Mouse (Mus musculus) CH12.LX (cell line): ENCODE results near the gene Tmem198b. TPM values are rescaled to one million over a fixed set of nuclear protein-coding genes. Genes with fewer than 3 reads are reported as not detected.

ENCODE experiments used
- DNase-seq: peaks from one replicate; pipeline ENCODE4 v3.0.0-alpha.2; 2013; ENCODE audit errors: extremely low read depth
- H3K27ac ChIP-seq: 2 replicates; pipeline ENCODE4 v1.5.1; 2012; ENCODE audit warnings: low read depth, mild to moderate bottlenecking, control low read depth, moderate library complexity; ENCODE audit not compliant: insufficient read depth
- H3K27me3 ChIP-seq: replicated peaks from 2 replicates; pipeline ENCODE3; 2012; ENCODE audit warnings: inconsistent platforms
- H3K36me3 ChIP-seq, 2 experiments: replicated peaks in 1 of 2; 2 replicates each; pipeline versions ENCODE3 to v1.6.1; 2012; ENCODE audit warnings: inconsistent platforms in 1 of 2, low read length in 1 of 2, mild to moderate bottlenecking in 1 of 2, mixed read lengths in 1 of 2, moderate library complexity in 1 of 2; ENCODE audit not compliant: control insufficient read depth in 1 of 2, insufficient read depth in 1 of 2
- H3K4me1 ChIP-seq, 2 experiments: 2 replicates each; pipeline ENCODE4 v1.6.1; 2012; ENCODE audit warnings: inconsistent platforms in 1 of 2, moderate library complexity in 1 of 2; ENCODE audit not compliant: insufficient read depth in 2 of 2, control insufficient read depth in 1 of 2
- H3K4me2 ChIP-seq: 2 replicates; pipeline ENCODE4 v1.6.1; 2012; ENCODE audit warnings: low read depth, mild to moderate bottlenecking, control low read depth; ENCODE audit not compliant: poor library complexity, insufficient read depth, severe bottlenecking
- H3K4me3 ChIP-seq, 3 experiments: fragments of 150-350 bp in 1 of 3; sonication (generic) in 1 of 3; replicated peaks in 1 of 3; 2 replicates each; pipeline versions ENCODE3 to v1.5.1; 2011 to 2012; ENCODE audit warnings: low read depth in 2 of 3, low read length in 2 of 3, mild to moderate bottlenecking in 2 of 3, moderate library complexity in 2 of 3, control low read depth in 1 of 3, improper control_type of control experiment in 1 of 3, inconsistent platforms in 1 of 3, mixed read lengths in 1 of 3; ENCODE audit not compliant: poor library complexity in 1 of 3
- H3K79me2 ChIP-seq: replicated peaks from 2 replicates; pipeline ENCODE4 v1.6.1; 2012; ENCODE audit warnings: mild to moderate bottlenecking, moderate library complexity; ENCODE audit not compliant: control insufficient read depth, poor library complexity, insufficient read depth, severe bottlenecking; ENCODE audit errors: extremely low read depth
- H3K9ac ChIP-seq: 2 replicates; pipeline ENCODE4 v1.6.1; 2012; ENCODE audit warnings: low read depth, mild to moderate bottlenecking, control low read depth, moderate library complexity; ENCODE audit not compliant: insufficient read depth
- H3K9me3 ChIP-seq: replicated peaks from 2 replicates; pipeline ENCODE3; 2012; ENCODE audit warnings: low read length, inconsistent platforms, mixed read lengths
- BHLHE40 ChIP-seq: IDR thresholded peaks from 2 replicates; pipeline ENCODE4 v1.6.1; 2011; ENCODE audit warnings: mild to moderate bottlenecking, low read depth, low read length, improper control_type of control experiment
- ELF1 ChIP-seq: IDR thresholded peaks from 2 replicates; pipeline ENCODE4 v1.6.1; 2014; ENCODE audit warnings: low read depth, mild to moderate bottlenecking, inconsistent platforms, low read length, improper control_type of control experiment
- EP300 ChIP-seq: IDR thresholded peaks from 2 replicates; pipeline ENCODE4 v1.6.1; 2011; ENCODE audit warnings: low read length, improper control_type of control experiment
- ETS1 ChIP-seq: conservative IDR thresholded peaks from 2 replicates; pipeline ENCODE4 v1.6.1; 2012; ENCODE audit warnings: low read depth, mild to moderate bottlenecking, inconsistent platforms, low read length, improper control_type of control experiment, moderate library complexity
- GABPA ChIP-seq: IDR thresholded peaks from 2 replicates; pipeline ENCODE4 v1.6.1; 2012; ENCODE audit warnings: low read depth, low read length, improper control_type of control experiment, inconsistent platforms; ENCODE audit not compliant: insufficient replicate concordance
- HCFC1 ChIP-seq: IDR thresholded peaks from 2 replicates; pipeline ENCODE4 v1.6.1; 2012; ENCODE audit warnings: low read depth, mild to moderate bottlenecking, inconsistent platforms, low read length, improper control_type of control experiment
- JUN ChIP-seq: IDR thresholded peaks from 2 replicates; pipeline ENCODE4 v1.6.1; 2011; ENCODE audit warnings: low read depth, mild to moderate bottlenecking, low read length, improper control_type of control experiment, moderate library complexity; ENCODE audit not compliant: insufficient read depth
- JUND ChIP-seq: conservative IDR thresholded peaks from 2 replicates; pipeline ENCODE4 v1.6.1; 2011; ENCODE audit warnings: low read depth, low read length, improper control_type of control experiment
- NELFE ChIP-seq: IDR thresholded peaks from 2 replicates; pipeline ENCODE4 v1.6.1; 2011; ENCODE audit warnings: low read depth, low read length, improper control_type of control experiment
- NRF1 ChIP-seq: IDR thresholded peaks from 2 replicates; pipeline ENCODE4 v1.6.1; 2014; ENCODE audit warnings: low read depth, mild to moderate bottlenecking, inconsistent platforms, low read length, improper control_type of control experiment, moderate library complexity
- TBP ChIP-seq: conservative IDR thresholded peaks from 2 replicates; pipeline ENCODE4 v1.6.1; 2011; ENCODE audit warnings: low read depth, low read length, improper control_type of control experiment
- TCF12 ChIP-seq: IDR thresholded peaks from 2 replicates; pipeline ENCODE4 v1.6.1; 2014; ENCODE audit warnings: low read depth, mild to moderate bottlenecking, inconsistent platforms, low read length, improper control_type of control experiment
- USF2 ChIP-seq: conservative IDR thresholded peaks from 2 replicates; pipeline ENCODE4 v1.6.1; 2011; ENCODE audit warnings: low read depth, low read length, improper control_type of control experiment
- ZKSCAN1 ChIP-seq: IDR thresholded peaks from 2 replicates; pipeline ENCODE4 v1.6.1; 2012; ENCODE audit warnings: low read depth, inconsistent platforms, low read length, improper control_type of control experiment, borderline replicate concordance
- ZMIZ1 ChIP-seq: IDR thresholded peaks from 2 replicates; pipeline ENCODE4 v1.6.1; 2012; ENCODE audit warnings: low read depth, mild to moderate bottlenecking, inconsistent platforms, low read length, improper control_type of control experiment
- dilution Hi-C: fragments of 300-500 bp; cut with MboI; formaldehyde crosslinking; loops from 2 replicates; pipeline ENCODE4 v1.14.3; 2020; ENCODE audit warnings: low sequenced_read_pairs; ENCODE audit not compliant: extremely low pct_unique_long_range_greater_than_20kb, extremely low pct_ligation_motif_present
- in situ Hi-C: fragments of 300-500 bp; cut with MboI; formaldehyde crosslinking; loops from 3 replicates; pipeline ENCODE4 v1.14.3; 2019; ENCODE audit warnings: low sequenced_read_pairs, low pct_ligation_motif_present, low pct_unique_long_range_greater_than_20kb, mixed read lengths
- polyA plus RNA-seq: library from polyadenylated mRNA; unstranded; fragments of >175 nt; gene quantifications from 2 replicates; pipeline ENCODE4 v1.2.1, GENCODE M21; 2012; ENCODE audit warnings: low read depth; ENCODE audit not compliant: insufficient read length
- total RNA-seq, 2 experiments: library from RNA; depleted of rRNA; stranded (reverse); fragments of 300-350 nt in 1 of 2; fragments of >200 nt in 1 of 2; gene quantifications; 2 replicates each; pipeline ENCODE4 v1.2.3; 2012 to 2014

Tmem198b gene
- total and polyA plus RNA-seq, 3 experiments: 2.0 to 4.7 (median 2.6) TPM

- TF ChIP-seq ZMIZ1 (peak; percentile 74; the same call in 1 of the 2 replicates), EP300 (no peak), HCFC1 (peak; percentile 81), ELF1 (peak; percentile 94), BHLHE40 (no peak)
Measured at GRCm38 (mm10) chr10:128821358-128822056, 17.3 kb upstream of the Tmem198b start, which contains the start of gene Ormdl2 (continued).

DNA sequence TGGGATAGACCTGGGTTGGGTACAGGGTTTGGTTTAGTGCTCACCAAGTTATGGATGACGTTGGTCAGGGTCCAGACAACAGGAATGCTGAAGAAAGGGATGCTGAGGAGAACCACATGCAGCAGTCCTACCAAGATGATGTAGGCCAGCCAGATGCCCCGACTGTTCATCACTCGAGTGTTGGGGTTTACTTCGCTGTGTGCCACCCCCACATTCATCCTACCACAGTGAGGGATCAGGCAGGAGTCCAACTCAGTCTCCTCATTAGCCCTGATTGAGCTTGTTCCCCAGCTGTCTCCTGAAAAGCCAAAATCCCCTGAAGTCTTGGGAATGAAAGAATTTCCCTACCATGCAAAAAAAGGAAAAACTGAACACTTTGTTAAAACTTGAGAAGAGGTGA is 16.0 kb upstream of the Tmem198b start:
- H3K9ac ChIP-seq: no peak overlapping the region
- H3K79me2 ChIP-seq: peaks cover 38% of the 10 kb centered on the region
- H3K27ac ChIP-seq: no peak overlapping the region
- H3K9me3 ChIP-seq: no peaks in the 10 kb centered on the region
- DNase-seq: no peak
- H3K27me3 ChIP-seq: no peaks in the 10 kb centered on the region
- H3K4me1 ChIP-seq: peaks cover 0 to 28% of the 10 kb centered on the region in 2 experiments; a peak in 2 of 4 replicates
- peak overlapping the region; percentile 49; the same call in 1 of the 2 replicates for H3K4me2 ChIP-seq
- dilution Hi-C loops: no loop called here
- TF ChIP-seq TCF12: no peak
- in situ Hi-C loops: loop anchor here (5.0 kb wide), 1 partner anchor 48 kb away; no protein-coding TSS in a partner anchor
- H3K4me3 ChIP-seq: no peak overlapping the region
- peaks cover 35 to 63% of the 10 kb centered on the region in 2 experiments for H3K36me3 ChIP-seq

DNA sequence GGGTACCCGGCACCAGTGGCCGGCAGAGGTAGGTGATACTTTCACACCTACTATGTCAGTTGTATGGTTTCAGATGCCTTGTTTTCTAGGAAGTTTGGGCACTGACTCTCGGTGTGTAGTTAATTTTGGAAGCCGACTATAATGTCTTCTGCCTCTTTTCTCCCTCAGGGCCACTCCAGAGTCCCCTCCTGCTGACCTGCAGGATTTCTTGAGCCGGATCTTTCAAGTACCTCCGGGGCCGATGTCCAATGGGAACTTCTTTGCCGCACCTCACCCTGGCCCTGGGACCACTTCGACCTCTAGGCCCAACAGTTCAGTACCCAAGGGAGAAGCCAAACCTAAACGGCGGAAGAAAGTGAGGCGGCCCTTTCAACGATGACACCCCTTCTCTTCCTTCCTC is 12.9 kb upstream of the Tmem198b start, which contains the start of gene Sarnp:
Gene Sarnp, plus strand, starts transcription at position 301 of the 400 bp plus-strand sequence.
- H3K27ac ChIP-seq: no peak within 1 kb of the TSS
- no peaks in the 10 kb centered on the region for H3K9me3 ChIP-seq
- dilution Hi-C loops (no loop called here), in situ Hi-C loops (no loop called here)
- H3K36me3 ChIP-seq: peaks cover 45 to 72% of the 10 kb centered on the region in 2 experiments
- no peak within 1 kb of the TSS for H3K9ac ChIP-seq
- no peak within 1 kb of the TSS for H3K4me3 ChIP-seq
- TF ChIP-seq ETS1: no peak
- TF ChIP-seq NRF1: no peak
- no peak for TF ChIP-seq ELF1
- no peak for TF ChIP-seq GABPA
- TF ChIP-seq ZKSCAN1: no peak
- TF ChIP-seq NELFE: no peak
- no peak for TF ChIP-seq HCFC1
- TF ChIP-seq USF2: no peak
- TF ChIP-seq EP300: no peak
- no peak for TF ChIP-seq JUND
- TF ChIP-seq JUN: no peak
- TF ChIP-seq TBP: no peak
- no peak for TF ChIP-seq TCF12
- no peak for DNase-seq
- peaks cover 8% of the 10 kb centered on the region for H3K79me2 ChIP-seq
- H3K4me1 ChIP-seq: peaks cover 0 to 18% of the 10 kb centered on the region in 2 experiments; a peak in 2 of 4 replicates
- no peak within 1 kb of the TSS for H3K4me2 ChIP-seq
- no peaks in the 10 kb centered on the region for H3K27me3 ChIP-seq
